Mouse (Mus musculus) liver, embryonic 14.5 days (tissue): Measurements from ENCODE around the gene Npcd. TPM values are rescaled to one million over a fixed set of nuclear protein-coding genes. Genes with fewer than 3 reads are reported as not detected.

Experiments used
- ATAC-seq: fragments of 200-750 bp; cut with Nextera tagmentation; 2 replicates; pipeline ENCODE4 v1.8.0; 2017; ENCODE audit warnings: moderate number of reproducible peaks, mild to moderate bottlenecking, moderate library complexity; ENCODE audit not compliant: insufficient read depth
- DNase-seq, 3 experiments: peaks; one replicate each; pipeline ENCODE4 v3.0.0-alpha.2; 2012 to 2013; ENCODE audit warnings: low read depth in 3 of 3, low spot score in 3 of 3
- H3K27ac ChIP-seq: fragments of 300-500 bp; sonication (generic); 2 replicates; pipeline ENCODE4 v1.5.1; 2014; ENCODE audit warnings: moderate library complexity, mild to moderate bottlenecking, control low read depth, inconsistent platforms
- H3K27me3 ChIP-seq: fragments of 300-500 bp; sonication (generic); 2 replicates; pipeline ENCODE4 v1.6.1; 2014; ENCODE audit warnings: mild to moderate bottlenecking, low read length, moderate library complexity; ENCODE audit not compliant: control insufficient read depth, insufficient read depth
- H3K36me3 ChIP-seq: fragments of 300-500 bp; sonication (generic); replicated peaks from 2 replicates; pipeline ENCODE4 v1.6.1; 2014; ENCODE audit warnings: low read depth; ENCODE audit not compliant: control insufficient read depth, insufficient read depth
- H3K4me1 ChIP-seq, 2 experiments: fragments of 200-500 bp in 1 of 2; fragments of 300-500 bp in 1 of 2; sonication (generic) in 1 of 2; replicated peaks; 2 replicates each; pipeline ENCODE4 v1.6.1; 2012 to 2014; ENCODE audit warnings: antibody characterized with exemption in 1 of 2, inconsistent platforms in 1 of 2, low read length in 1 of 2; ENCODE audit not compliant: control insufficient read depth in 2 of 2, insufficient read depth in 2 of 2
- H3K4me2 ChIP-seq: fragments of 300-500 bp; sonication (generic); 2 replicates; pipeline ENCODE4 v1.6.1; 2014; ENCODE audit warnings: low read depth, mild to moderate bottlenecking, control low read depth, moderate library complexity
- H3K4me3 ChIP-seq, 2 experiments: fragments of 200-500 bp in 1 of 2; fragments of 300-500 bp in 1 of 2; sonication (generic) in 1 of 2; 2 replicates each; pipeline ENCODE4 v1.5.1; 2012 to 2014; ENCODE audit warnings: low read depth in 2 of 2, low read length in 2 of 2, mild to moderate bottlenecking in 2 of 2, control low read depth in 1 of 2, inconsistent platforms in 1 of 2, moderate library complexity in 1 of 2; ENCODE audit not compliant: insufficient read depth in 1 of 2
- H3K9ac ChIP-seq: fragments of 300-500 bp; sonication (generic); replicated peaks from 2 replicates; pipeline ENCODE4 v1.6.1; 2014; ENCODE audit warnings: mild to moderate bottlenecking, control low read depth, moderate library complexity
- H3K9me3 ChIP-seq: fragments of 300-500 bp; sonication (generic); 2 replicates; pipeline ENCODE4 v1.6.1; 2016; ENCODE audit warnings: low read length, mixed read lengths; ENCODE audit not compliant: control insufficient read depth
- CTCF ChIP-seq: IDR thresholded peaks from 2 replicates; pipeline ENCODE4 v1.5.1; 2016; ENCODE audit warnings: antibody characterized with exemption, low read depth, control low read depth
- EP300 ChIP-seq: IDR thresholded peaks from 2 replicates; pipeline ENCODE4 v1.6.1; 2016; ENCODE audit warnings: antibody characterized with exemption, low read depth
- WGBS: fragments of 180-500 bp; shearing (Covaris S2); extraction: QIAGEN DNeasy Blood & Tissue Kit; methylation state at CpG from one replicate; pipeline ENCODE4 v1.1.7; 2014; ENCODE audit not compliant: insufficient replicate concordance; 5-methylcytosine and 5-hydroxymethylcytosine counted together
- polyA plus RNA-seq, 2 experiments: library from polyadenylated mRNA; depleted of rRNA in 1 of 2; stranded (reverse) in 1 of 2; unstranded in 1 of 2; fragments of >200 nt; fragmentation: Nextera tagmentation in 1 of 2; extraction: Ambion mirVana in 1 of 2; gene quantifications; 2 replicates each; pipeline versions ENCODE4 v1.2.1 to v1.2.3; 2012 to 2014

Gene Npcd
- polyA plus RNA-seq, 2 experiments, result 0.08 TPM; not detected in 1

- no peaks in the 10 kb centered on the region for H3K9me3 ChIP-seq
- 73% methylated on average over 14 of the region's 14 CpGs for WGBS
- no peak for DNase-seq
Observed at GRCm38 (mm10) chr15:79827061-79827777, 6.8 kb downstream of the Npcd start.

GRCm38 (mm10) chr15:79826221-79826935 lies 7.7 kb downstream of the Npcd start:
- no peak for ATAC-seq

More at GRCm38 (mm10) chr15:79827061-79827777, 6.8 kb downstream of the Npcd start:
- Histone ChIP-seq H3K27me3 (no peaks in the 10 kb centered on the region), H3K4me3 (no peak overlapping the region), H3K36me3 (no peaks in the 10 kb centered on the region), H3K27ac (no peak overlapping the region), H3K9ac (no peak overlapping the region), H3K4me2 (no peak overlapping the region), H3K4me1 (peaks cover 0 to 1% of the 10 kb centered on the region in 2 experiments; a peak in 2 of 4 replicates)
- no peak for TF ChIP-seq CTCF
- TF ChIP-seq EP300, result no peak
- no peak for ATAC-seq

GRCm38 (mm10) chr15:79825146-79825825 lies 8.8 kb downstream of the Npcd start:
- WGBS, result 69% methylated on average over 14 of the region's 14 CpGs
- H3K9me3 ChIP-seq, result no peaks in the 10 kb centered on the region
- H3K4me1 ChIP-seq, result peaks cover 0 to 2% of the 10 kb centered on the region in 2 experiments; a peak in 1 of 4 replicates
- H3K27ac ChIP-seq, result no peak overlapping the region
- DNase-seq (no peak), ATAC-seq (no peak)
- no peak overlapping the region for H3K4me3 ChIP-seq
- H3K4me2 ChIP-seq, result no peak overlapping the region
- no peak overlapping the region for H3K9ac ChIP-seq
- no peaks in the 10 kb centered on the region for H3K27me3 ChIP-seq
- no peaks in the 10 kb centered on the region for H3K36me3 ChIP-seq
- TF ChIP-seq EP300 (no peak), CTCF (peak; percentile 82)

More at GRCm38 (mm10) chr15:79826221-79826935, 7.7 kb downstream of the Npcd start:
- Histone ChIP-seq H3K9me3 (no peaks in the 10 kb centered on the region), H3K27me3 (no peaks in the 10 kb centered on the region), H3K4me3 (no peak overlapping the region), H3K9ac (no peak overlapping the region), H3K4me2 (no peak overlapping the region), H3K36me3 (no peaks in the 10 kb centered on the region), H3K4me1 (peaks cover 0 to 2% of the 10 kb centered on the region in 2 experiments; a peak in 1 of 4 replicates), H3K27ac (no peak overlapping the region)
- WGBS, result 70% methylated on average over 9 of the region's 9 CpGs
- no peak for DNase-seq
- TF ChIP-seq EP300 (no peak), CTCF (no peak)

- Histone ChIP-seq H3K4me2 (no peak overlapping the region), H3K27me3 (no peaks in the 10 kb centered on the region), H3K4me3 (no peak overlapping the region), H3K9ac (no peak overlapping the region), H3K4me1 (peaks cover 0 to 2% of the 10 kb centered on the region in 2 experiments; a peak in 1 of 4 replicates), H3K9me3 (no peaks in the 10 kb centered on the region), H3K27ac (no peak overlapping the region), H3K36me3 (no peaks in the 10 kb centered on the region)
- DNase-seq (no peak), ATAC-seq (no peak)
- WGBS, result 53% methylated on average over 19 of the region's 19 CpGs
- TF ChIP-seq CTCF (no peak), EP300 (no peak)
Observed at GRCm38 (mm10) chr15:79823588-79824280, 10.3 kb downstream of the Npcd start.
